Mouse (Mus musculus) monocyte, adult 5-6 weeks (primary cell): ENCODE data around the gene Abcb10. TPM values are rescaled to one million over a fixed set of nuclear protein-coding genes. Genes with fewer than 3 reads are reported as not detected.
"Not testable (repeated sequence)": the region's sequence is repeated elsewhere in the genome, so short reads cannot be mapped to it uniquely, and the experiment has no call there.

ENCODE experiments used
- ATAC-seq: fragments of 153-309, 156-312 bp; replicated peaks from 2 replicates; pipeline ENCODE4 v1.8.0; 2017; ENCODE audit warnings: mild to moderate bottlenecking; ENCODE audit not compliant: low TSS enrichment, insufficient number of reproducible peaks, severe bottlenecking, poor library complexity, low FRiP score
- total RNA-seq: library from RNA; stranded (forward); fragments of 200-1000, 200-491, 200-594 nt; gene quantifications from 3 replicates; pipeline ENCODE4 v1.2.3, GENCODE M21; 2017

Gene Abcb10
- total RNA-seq, 1 experiment from 2014 or later, result 7.8 TPM

- ATAC-seq, result no peak
These were observed 5.7 kb upstream of the Abcb10 start for GRCm38 (mm10) chr8:123988605-123989038.

GRCm38 (mm10) chr8:123982291-123982793 is 580 bp downstream of the Abcb10 start:
- no peak for ATAC-seq

GRCm38 (mm10) chr8:123981674-123982073 is 1.2 kb downstream of the Abcb10 start:
- no peak for ATAC-seq

GRCm38 (mm10) chr8:123980239-123980638 is 2.7 kb downstream of the Abcb10 start:
- ATAC-seq, result no peak

GRCm38 (mm10) chr8:123978926-123979325 is 4.0 kb downstream of the Abcb10 start:
- ATAC-seq, result no peak

GRCm38 (mm10) chr8:123978166-123978838 is 4.6 kb downstream of the Abcb10 start:
- no peak for ATAC-seq

- ATAC-seq, result no peak
These were observed 5.4 kb downstream of the Abcb10 start for GRCm38 (mm10) chr8:123977499-123977898.

- 0 out of 2 replicates have a peak, but pooled peaks have one; percentile 14 for ATAC-seq
These were observed 9.4 kb downstream of the Abcb10 start for GRCm38 (mm10) chr8:123973495-123973894.

- ATAC-seq, result no peak
These were observed 16.0 kb downstream of the Abcb10 start for GRCm38 (mm10) chr8:123966896-123967295.

GRCm38 (mm10) chr8:123961371-123961770 is 21.6 kb downstream of the Abcb10 start:
- no peak for ATAC-seq

GRCm38 (mm10) chr8:123960556-123960955 is 22.4 kb downstream of the Abcb10 start:
- ATAC-seq, result not testable (repeated sequence)

- ATAC-seq, result no peak
These were observed 22.9 kb downstream of the Abcb10 start for GRCm38 (mm10) chr8:123960056-123960455.

- no peak for ATAC-seq
These were observed 23.4 kb downstream of the Abcb10 start for GRCm38 (mm10) chr8:123959473-123959872.

- ATAC-seq, result no peak
These were observed 24.8 kb downstream of the Abcb10 start for GRCm38 (mm10) chr8:123958130-123958529.

GRCm38 (mm10) chr8:123954246-123954645 is 28.7 kb downstream of the Abcb10 start:
- ATAC-seq, result no peak

GRCm38 (mm10) chr8:123953686-123954085 is 29.2 kb downstream of the Abcb10 start:
- no peak for ATAC-seq

GRCm38 (mm10) chr8:123950077-123950802 is 32.7 kb downstream of the Abcb10 start:
- ATAC-seq, result 0 out of 2 replicates have a peak, but pooled peaks have one; percentile 32

- ATAC-seq, result no peak
These were observed 33.3 kb downstream of the Abcb10 start for GRCm38 (mm10) chr8:123949686-123949986.

- ATAC-seq, result peak; percentile 97
These were observed 33.8 kb downstream of the Abcb10 start, which contains the start of gene Nup133 for GRCm38 (mm10) chr8:123948942-123949685. TSS of gene Nup133 (minus strand) at chr8:123949265.
